Mouse (Mus musculus) intestine, embryonic 14.5 days (tissue): Measurements from ENCODE around the gene Lyzl4. TPM values are rescaled to one million over a fixed set of nuclear protein-coding genes. Genes with fewer than 3 reads are reported as not detected.

Experiments used
- ATAC-seq: fragments of 200-750 bp; cut with Nextera tagmentation; replicated peaks from 2 replicates; pipeline ENCODE4 v1.8.0; 2017; ENCODE audit warnings: low read depth, moderate number of reproducible peaks, moderate TSS enrichment, moderate library complexity; ENCODE audit not compliant: low FRiP score, low TSS enrichment
- DNase-seq: peaks from one replicate; pipeline ENCODE4 v3.0.0-alpha.2; 2018; ENCODE audit warnings: low spot score
- H3K27ac ChIP-seq: fragments of 300-500 bp; sonication (generic); 2 replicates; pipeline ENCODE4 v1.5.1; 2014; ENCODE audit warnings: low read depth, mild to moderate bottlenecking, control low read depth
- H3K27me3 ChIP-seq: fragments of 300-500 bp; sonication (generic); replicated peaks from 2 replicates; pipeline ENCODE4 v1.6.1; 2014; ENCODE audit warnings: low read length, control low read depth; ENCODE audit not compliant: control insufficient read depth, insufficient read depth
- H3K36me3 ChIP-seq: fragments of 300-500 bp; sonication (generic); 2 replicates; pipeline ENCODE4 v1.6.1; 2014; ENCODE audit warnings: low read length, control low read depth; ENCODE audit not compliant: control insufficient read depth, insufficient read depth
- H3K4me1 ChIP-seq: fragments of 300-500 bp; sonication (generic); replicated peaks from 2 replicates; pipeline ENCODE4 v1.6.1; 2014; ENCODE audit warnings: low read length, control low read depth, mixed read lengths; ENCODE audit not compliant: control insufficient read depth, insufficient read depth
- H3K4me2 ChIP-seq: fragments of 300-500 bp; sonication (generic); 2 replicates; pipeline ENCODE4 v1.6.1; 2014; ENCODE audit warnings: low read length
- H3K4me3 ChIP-seq: fragments of 300-500 bp; sonication (generic); 2 replicates; pipeline ENCODE4 v1.5.1; 2014; ENCODE audit warnings: low read depth, low read length, control low read depth, mixed read lengths
- H3K9ac ChIP-seq: fragments of 300-500 bp; sonication (generic); 2 replicates; pipeline ENCODE4 v1.6.1; 2014; ENCODE audit warnings: mild to moderate bottlenecking, low read length
- H3K9me3 ChIP-seq: fragments of 300-500 bp; sonication (generic); 2 replicates; pipeline ENCODE4 v1.6.1; 2016; ENCODE audit warnings: low read length, control low read depth; ENCODE audit not compliant: control insufficient read depth
- WGBS: fragments of 180-500 bp; shearing (Covaris S2); extraction: QIAGEN DNeasy Blood & Tissue Kit; methylation state at CpG from one replicate; pipeline ENCODE4 v1.1.7; 2014; 5-methylcytosine and 5-hydroxymethylcytosine counted together
- polyA plus RNA-seq: library from polyadenylated mRNA; unstranded; fragments of >200 nt; fragmentation: Nextera tagmentation; extraction: Ambion mirVana; gene quantifications from 2 replicates; pipeline ENCODE4 v1.2.1, GENCODE M21; 2014

The Lyzl4 gene
- polyA plus RNA-seq, 1 experiment from 2014 or later: not detected

- H3K27me3 ChIP-seq: no peaks in the 10 kb centered on the region
- H3K36me3 ChIP-seq: no peaks in the 10 kb centered on the region
- no peak overlapping the region for H3K4me3 ChIP-seq
- 48% methylated on average over 5 of the region's 5 CpGs for WGBS
- no peak overlapping the region for H3K27ac ChIP-seq
- no peak for DNase-seq
- no peak overlapping the region for H3K9ac ChIP-seq
- H3K4me1 ChIP-seq: no peaks in the 10 kb centered on the region
- ATAC-seq: no peak
- H3K4me2 ChIP-seq: no peak overlapping the region
- 0 out of 2 replicates have a peak, but pooled peaks cover 5% of the 10 kb centered on the region for H3K9me3 ChIP-seq
Observed at GRCm38 (mm10) chr9:121574380-121574779, 67.5 kb downstream of the Lyzl4 start.

- no peak for ATAC-seq
- 3% methylated on average over 1 of the region's 1 CpGs for WGBS
- no peaks in the 10 kb centered on the region for H3K36me3 ChIP-seq
Observed at GRCm38 (mm10) chr9:121568451-121568850, 73.4 kb downstream of the Lyzl4 start.

GRCm38 (mm10) chr9:121566387-121566786 lies 75.5 kb downstream of the Lyzl4 start:
- no peak for ATAC-seq
- H3K27me3 ChIP-seq: no peaks in the 10 kb centered on the region
- H3K36me3 ChIP-seq: no peaks in the 10 kb centered on the region
- no peak overlapping the region for H3K27ac ChIP-seq
- H3K4me2 ChIP-seq: no peak overlapping the region
- H3K9me3 ChIP-seq: 0 out of 2 replicates have a peak, but pooled peaks cover 5% of the 10 kb centered on the region
- H3K9ac ChIP-seq: no peak overlapping the region
- no peaks in the 10 kb centered on the region for H3K4me1 ChIP-seq
- DNase-seq: no peak
- no peak overlapping the region for H3K4me3 ChIP-seq
- WGBS: 69% methylated on average over 7 of the region's 7 CpGs

More at GRCm38 (mm10) chr9:121568451-121568850, 73.4 kb downstream of the Lyzl4 start:
- H3K9ac ChIP-seq: no peak overlapping the region
- H3K4me3 ChIP-seq: no peak overlapping the region
- no peak overlapping the region for H3K27ac ChIP-seq
- H3K4me1 ChIP-seq: no peaks in the 10 kb centered on the region
- H3K9me3 ChIP-seq: 0 out of 2 replicates have a peak, but pooled peaks cover 5% of the 10 kb centered on the region
- DNase-seq: no peak
- no peaks in the 10 kb centered on the region for H3K27me3 ChIP-seq
- no peak overlapping the region for H3K4me2 ChIP-seq

GRCm38 (mm10) chr9:121563276-121563675 lies 78.6 kb downstream of the Lyzl4 start:
- Histone ChIP-seq H3K36me3 (no peaks in the 10 kb centered on the region), H3K4me3 (no peak overlapping the region), H3K9ac (no peak overlapping the region), H3K27ac (no peak overlapping the region), H3K4me1 (no peaks in the 10 kb centered on the region), H3K9me3 (no peaks in the 10 kb centered on the region), H3K4me2 (no peak overlapping the region), H3K27me3 (no peaks in the 10 kb centered on the region)
- DNase-seq: no peak
- no peak for ATAC-seq
- 85% methylated on average over 7 of the region's 7 CpGs for WGBS

GRCm38 (mm10) chr9:121560515-121560914 lies 81.4 kb downstream of the Lyzl4 start:
- Histone ChIP-seq H3K9ac (no peak overlapping the region), H3K9me3 (no peaks in the 10 kb centered on the region), H3K4me3 (no peak overlapping the region), H3K4me2 (no peak overlapping the region), H3K36me3 (no peaks in the 10 kb centered on the region), H3K27ac (no peak overlapping the region), H3K27me3 (no peaks in the 10 kb centered on the region), H3K4me1 (no peaks in the 10 kb centered on the region; the same call in 1 of the 2 replicates)
- WGBS: 77% methylated on average over 7 of the region's 7 CpGs
- DNase-seq (no peak), ATAC-seq (no peak)

- ATAC-seq (no peak), DNase-seq (no peak)
- no peak overlapping the region for H3K9ac ChIP-seq
- H3K9me3 ChIP-seq: no peaks in the 10 kb centered on the region
- no peaks in the 10 kb centered on the region for H3K27me3 ChIP-seq
- H3K27ac ChIP-seq: no peak overlapping the region
- H3K4me2 ChIP-seq: no peak overlapping the region
- 80% methylated on average over 6 of the region's 6 CpGs for WGBS
- no peaks in the 10 kb centered on the region; the same call in 1 of the 2 replicates for H3K4me1 ChIP-seq
- no peak overlapping the region for H3K4me3 ChIP-seq
- H3K36me3 ChIP-seq: no peaks in the 10 kb centered on the region
Observed at GRCm38 (mm10) chr9:121558167-121558566, 83.7 kb downstream of the Lyzl4 start.

- Histone ChIP-seq H3K4me2 (no peak overlapping the region), H3K9ac (no peak overlapping the region), H3K27ac (no peak overlapping the region), H3K4me1 (no peaks in the 10 kb centered on the region; the same call in 1 of the 2 replicates), H3K4me3 (no peak overlapping the region), H3K9me3 (no peaks in the 10 kb centered on the region), H3K36me3 (no peaks in the 10 kb centered on the region), H3K27me3 (no peaks in the 10 kb centered on the region)
- DNase-seq (no peak), ATAC-seq (no peak)
- WGBS: 60% methylated on average over 5 of the region's 5 CpGs
Observed at GRCm38 (mm10) chr9:121556913-121557312, 85.0 kb downstream of the Lyzl4 start.

GRCm38 (mm10) chr9:121555395-121556000 lies 86.4 kb downstream of the Lyzl4 start:
- H3K27me3 ChIP-seq: no peaks in the 10 kb centered on the region
- no peak overlapping the region for H3K9ac ChIP-seq
- H3K36me3 ChIP-seq: no peaks in the 10 kb centered on the region
- DNase-seq (no peak), ATAC-seq (no peak)
- no peaks in the 10 kb centered on the region; the same call in 1 of the 2 replicates for H3K4me1 ChIP-seq
- 60% methylated on average over 9 of the region's 9 CpGs for WGBS
- H3K4me2 ChIP-seq: no peak overlapping the region
- H3K4me3 ChIP-seq: no peak overlapping the region
- H3K27ac ChIP-seq: no peak overlapping the region
- no peaks in the 10 kb centered on the region for H3K9me3 ChIP-seq

GRCm38 (mm10) chr9:121553643-121554042 lies 88.3 kb downstream of the Lyzl4 start:
- H3K27me3 ChIP-seq: no peaks in the 10 kb centered on the region
- H3K4me1 ChIP-seq: no peaks in the 10 kb centered on the region; the same call in 1 of the 2 replicates
- no peak for ATAC-seq
- no peaks in the 10 kb centered on the region for H3K36me3 ChIP-seq
- H3K4me3 ChIP-seq: no peak overlapping the region
- WGBS: 49% methylated on average over 4 of the region's 4 CpGs
- DNase-seq: no peak
- H3K27ac ChIP-seq: no peak overlapping the region
- no peak overlapping the region for H3K4me2 ChIP-seq
- H3K9me3 ChIP-seq: no peaks in the 10 kb centered on the region
- H3K9ac ChIP-seq: no peak overlapping the region
